Mouse (Mus musculus) stomach, embryonic 15.5 days (tissue): ENCODE measurements around the gene Nudt13. TPM values are rescaled to one million over a fixed set of nuclear protein-coding genes. Genes with fewer than 3 reads are reported as not detected.
"Not testable (repeated sequence)": the region's sequence is repeated elsewhere in the genome, so short reads cannot be mapped to it uniquely, and the experiment has no call there.

ENCODE experiments used
- ATAC-seq: fragments of 200-750 bp; cut with Nextera tagmentation; 2 replicates; pipeline ENCODE4 v1.8.0; 2017; ENCODE audit warnings: low read depth, moderate number of reproducible peaks, moderate TSS enrichment; ENCODE audit not compliant: insufficient read depth, low FRiP score
- H3K27ac ChIP-seq: fragments of 300-500 bp; sonication (generic); 2 replicates; pipeline ENCODE4 v1.5.1; 2015; ENCODE audit warnings: mild to moderate bottlenecking, inconsistent platforms
- H3K27me3 ChIP-seq: fragments of 300-500 bp; sonication (generic); replicated peaks from 2 replicates; pipeline ENCODE4 v1.6.1; 2015; ENCODE audit warnings: inconsistent platforms
- H3K36me3 ChIP-seq: fragments of 300-500 bp; sonication (generic); 2 replicates; pipeline ENCODE4 v1.6.1; 2015; ENCODE audit warnings: inconsistent platforms
- H3K4me1 ChIP-seq: fragments of 300-500 bp; sonication (generic); 2 replicates; pipeline ENCODE4 v1.6.1; 2015; ENCODE audit warnings: inconsistent platforms
- H3K4me2 ChIP-seq: fragments of 300-500 bp; sonication (generic); 2 replicates; pipeline ENCODE4 v1.6.1; 2015; ENCODE audit warnings: mild to moderate bottlenecking, inconsistent platforms
- H3K4me3 ChIP-seq: fragments of 300-500 bp; sonication (generic); replicated peaks from 2 replicates; pipeline ENCODE4 v1.5.1; 2015; ENCODE audit warnings: inconsistent platforms
- H3K9ac ChIP-seq: fragments of 300-500 bp; sonication (generic); 2 replicates; pipeline ENCODE4 v1.6.1; 2015; ENCODE audit warnings: inconsistent platforms
- H3K9me3 ChIP-seq: fragments of 300-500 bp; sonication (generic); 2 replicates; pipeline ENCODE4 v1.6.1; 2016; ENCODE audit warnings: inconsistent platforms
- WGBS: fragments of 180-500 bp; shearing (Covaris S2); methylation state at CpG from one replicate; pipeline ENCODE4 v1.1.7; 2015; 5-methylcytosine and 5-hydroxymethylcytosine counted together
- polyA plus RNA-seq: library from polyadenylated mRNA; unstranded; fragments of >200 nt; fragmentation: Nextera tagmentation; extraction: Ambion mirVana; gene quantifications from 2 replicates; pipeline ENCODE4 v1.2.1, GENCODE M21; 2015

Gene Nudt13
- polyA plus RNA-seq, 1 experiment from 2014 or later, result 20.3 TPM

DNA sequence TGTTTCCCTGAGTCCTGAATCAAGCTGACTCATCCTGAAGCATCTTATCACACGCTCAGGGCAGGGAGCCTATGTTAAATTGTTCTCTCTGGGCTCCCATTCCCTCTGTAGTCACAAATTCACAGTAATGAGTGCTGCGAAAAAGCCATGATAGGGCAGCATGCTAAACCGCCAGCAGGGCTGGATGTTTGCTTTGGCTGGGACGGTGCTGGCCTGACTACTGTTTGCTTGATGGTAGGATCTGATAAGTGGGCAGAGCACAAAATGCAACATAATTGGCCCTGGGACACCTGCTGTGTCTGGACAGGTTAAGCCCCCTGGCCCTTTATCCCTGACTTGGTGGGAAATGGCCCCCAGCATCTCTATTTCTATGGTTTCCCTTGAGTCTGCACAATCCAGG, 3.1 kb upstream of the Nudt13 start:
- Histone ChIP-seq H3K4me1 (no peaks in the 10 kb centered on the region), H3K27ac (no peak overlapping the region), H3K36me3 (no peaks in the 10 kb centered on the region), H3K4me2 (no peak overlapping the region), H3K9me3 (no peaks in the 10 kb centered on the region), H3K27me3 (no peaks in the 10 kb centered on the region), H3K4me3 (no peak overlapping the region), H3K9ac (no peak overlapping the region)
- ATAC-seq, result no peak
- 47% methylated on average over 4 of the region's 4 CpGs for WGBS

GRCm38 (mm10) chr14:20294947-20295346, 450 bp downstream of the Nudt13 start:
- no peaks in the 10 kb centered on the region for H3K27me3 ChIP-seq
- no peaks in the 10 kb centered on the region for H3K36me3 ChIP-seq
- WGBS, result 43% methylated on average over 8 of the region's 8 CpGs
- ATAC-seq, result no peak
- no peak overlapping the region for H3K27ac ChIP-seq
- H3K9me3 ChIP-seq, result no peaks in the 10 kb centered on the region
- no peaks in the 10 kb centered on the region for H3K4me1 ChIP-seq
- peak overlapping the region; percentile 63 for H3K4me2 ChIP-seq
- H3K4me3 ChIP-seq, result peak overlapping the region; percentile 60
- H3K9ac ChIP-seq, result peak overlapping the region; percentile 24; the same call in 1 of the 2 replicates

GRCm38 (mm10) chr14:20297616-20298015, 3.1 kb downstream of the Nudt13 start:
- Histone ChIP-seq H3K4me3 (no peak overlapping the region), H3K4me1 (no peaks in the 10 kb centered on the region), H3K9me3 (no peaks in the 10 kb centered on the region), H3K4me2 (no peak overlapping the region), H3K9ac (no peak overlapping the region), H3K27me3 (no peaks in the 10 kb centered on the region), H3K36me3 (no peaks in the 10 kb centered on the region), H3K27ac (no peak overlapping the region)
- 83% methylated on average over 3 of the region's 3 CpGs for WGBS
- ATAC-seq, result no peak

GRCm38 (mm10) chr14:20298131-20298530, 3.6 kb downstream of the Nudt13 start:
- no peak overlapping the region for H3K9ac ChIP-seq
- no peak overlapping the region for H3K27ac ChIP-seq
- no peaks in the 10 kb centered on the region for H3K27me3 ChIP-seq
- WGBS, result 60% methylated on average over 3 of the region's 3 CpGs
- H3K36me3 ChIP-seq, result no peaks in the 10 kb centered on the region
- H3K4me3 ChIP-seq, result no peak overlapping the region
- H3K4me1 ChIP-seq, result no peaks in the 10 kb centered on the region
- no peaks in the 10 kb centered on the region for H3K9me3 ChIP-seq
- no peak overlapping the region for H3K4me2 ChIP-seq
- no peak for ATAC-seq

GRCm38 (mm10) chr14:20305085-20305484, 10.6 kb downstream of the Nudt13 start:
- 56% methylated on average over 2 of the region's 2 CpGs for WGBS
- H3K4me2 ChIP-seq, H3K4me1 ChIP-seq, H3K9me3 ChIP-seq, H3K4me3 ChIP-seq, H3K9ac ChIP-seq, H3K27ac ChIP-seq, ATAC-seq, H3K27me3 ChIP-seq: not testable (repeated sequence)
- H3K36me3 ChIP-seq, result peaks cover 17% of the 10 kb centered on the region; the same call in 1 of the 2 replicates

DNA sequence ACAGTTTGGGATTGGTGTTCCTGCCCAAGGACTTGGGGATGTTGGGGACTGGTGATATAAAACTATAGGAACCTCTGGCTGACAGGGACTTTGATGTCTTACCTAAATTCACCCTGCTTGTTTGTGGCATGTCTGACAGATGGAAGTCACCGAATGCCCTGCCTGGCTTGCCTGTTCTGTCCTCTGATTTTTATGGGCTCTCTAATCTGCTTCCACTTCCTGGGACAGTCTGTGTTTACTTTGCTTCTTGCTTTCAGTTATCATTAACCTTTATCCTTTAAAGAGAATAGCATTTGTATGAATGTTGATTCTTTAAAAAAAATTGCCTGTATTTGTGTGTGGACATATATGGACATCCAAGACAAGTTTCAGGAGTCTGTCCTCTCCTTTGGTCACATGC, 20.6 kb downstream of the Nudt13 start:
- H3K4me3 ChIP-seq, result no peak overlapping the region

GRCm38 (mm10) chr14:20319420-20319819, 24.9 kb downstream of the Nudt13 start:
- H3K36me3 ChIP-seq, result peaks cover 30% of the 10 kb centered on the region
- H3K9ac ChIP-seq, result no peak overlapping the region
- 66% methylated on average over 3 of the region's 3 CpGs for WGBS

More for the DNA sequence above, 20.6 kb downstream of the Nudt13 start:
- no peak overlapping the region for H3K4me2 ChIP-seq
- H3K36me3 ChIP-seq, result peaks cover 10% of the 10 kb centered on the region
- H3K9ac ChIP-seq, result no peak overlapping the region
- WGBS, result 50% methylated on average over 1 of the region's 1 CpGs
- H3K27me3 ChIP-seq, result no peaks in the 10 kb centered on the region
- H3K9me3 ChIP-seq, result no peaks in the 10 kb centered on the region
- ATAC-seq, result no peak
- H3K4me1 ChIP-seq, result no peaks in the 10 kb centered on the region
- no peak overlapping the region for H3K27ac ChIP-seq

GRCm38 (mm10) chr14:20324196-20324595, 29.7 kb downstream of the Nudt13 start:
- no peak for ATAC-seq
- Histone ChIP-seq H3K36me3 (peaks cover 36% of the 10 kb centered on the region), H3K4me3 (no peak overlapping the region), H3K4me1 (no peaks in the 10 kb centered on the region), H3K9me3 (no peaks in the 10 kb centered on the region), H3K27ac (no peak overlapping the region), H3K9ac (no peak overlapping the region), H3K27me3 (no peaks in the 10 kb centered on the region), H3K4me2 (no peak overlapping the region)
- 94% methylated on average over 9 of the region's 9 CpGs for WGBS

More at GRCm38 (mm10) chr14:20319420-20319819, 24.9 kb downstream of the Nudt13 start:
- ATAC-seq, result no peak
- no peak overlapping the region for H3K27ac ChIP-seq
- no peaks in the 10 kb centered on the region for H3K27me3 ChIP-seq
- no peaks in the 10 kb centered on the region for H3K4me1 ChIP-seq
- H3K4me2 ChIP-seq, result no peak overlapping the region
- no peak overlapping the region for H3K4me3 ChIP-seq
- H3K9me3 ChIP-seq, result no peaks in the 10 kb centered on the region

DNA sequence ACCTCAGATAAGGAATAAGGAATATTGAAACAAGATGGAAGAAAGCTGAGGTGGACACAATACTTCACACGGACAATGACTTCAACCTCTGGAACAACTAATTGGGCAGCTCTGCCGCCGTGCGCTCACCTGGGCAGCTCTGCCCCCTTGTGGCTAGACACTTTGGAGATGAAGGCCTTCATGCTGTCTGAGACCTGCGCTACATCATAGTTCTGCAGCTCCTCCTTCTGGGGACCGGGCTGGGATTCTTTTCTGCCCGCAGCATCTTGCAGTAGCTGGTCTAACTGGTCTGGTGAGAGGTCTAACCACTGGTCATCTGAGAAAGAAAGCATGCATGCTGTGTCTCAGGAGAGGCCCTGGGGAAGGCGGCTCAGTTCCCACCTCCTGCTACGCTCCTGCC, 34.0 kb downstream of the Nudt13 start:
- H3K9me3 ChIP-seq, result no peaks in the 10 kb centered on the region
- WGBS, result 66% methylated on average over 9 of the region's 9 CpGs
- no peaks in the 10 kb centered on the region for H3K27me3 ChIP-seq
- no peak overlapping the region for H3K9ac ChIP-seq
- H3K27ac ChIP-seq, result no peak overlapping the region
- no peak for ATAC-seq
- peaks cover 32% of the 10 kb centered on the region for H3K36me3 ChIP-seq
- no peak overlapping the region for H3K4me3 ChIP-seq
- H3K4me2 ChIP-seq, result no peak overlapping the region
- H3K4me1 ChIP-seq, result no peaks in the 10 kb centered on the region

GRCm38 (mm10) chr14:20331316-20331715, 36.8 kb downstream of the Nudt13 start:
- Histone ChIP-seq H3K27me3 (no peaks in the 10 kb centered on the region), H3K9ac (no peak overlapping the region), H3K9me3 (no peaks in the 10 kb centered on the region), H3K4me2 (no peak overlapping the region), H3K36me3 (peaks cover 31% of the 10 kb centered on the region), H3K4me1 (no peaks in the 10 kb centered on the region), H3K27ac (no peak overlapping the region), H3K4me3 (no peak overlapping the region)
- no peak for ATAC-seq
- WGBS, result 88% methylated on average over 4 of the region's 4 CpGs

DNA sequence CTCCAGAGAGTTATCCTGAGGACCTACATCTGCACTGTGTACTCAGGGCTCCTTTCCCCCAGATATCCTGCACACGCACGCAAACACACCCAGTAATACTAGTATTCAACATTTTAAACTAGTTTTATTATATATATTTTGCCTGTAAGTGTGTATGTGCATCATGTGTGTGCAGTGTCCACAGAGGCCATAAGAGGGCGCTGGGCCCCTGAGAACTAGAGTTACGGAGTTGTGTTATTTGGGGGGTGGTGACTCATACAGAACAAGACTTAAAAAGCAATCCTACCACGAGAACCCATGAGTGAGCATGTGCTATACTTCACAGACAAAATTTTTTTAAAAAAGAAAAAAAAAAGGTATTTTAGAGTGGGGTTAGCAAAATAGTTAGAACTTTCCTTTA, 44.9 kb downstream of the Nudt13 start:
- H3K27me3 ChIP-seq, result no peaks in the 10 kb centered on the region
- H3K4me2 ChIP-seq, result no peak overlapping the region
- no peak overlapping the region for H3K4me3 ChIP-seq
- no peak overlapping the region for H3K27ac ChIP-seq
- no peak overlapping the region for H3K9ac ChIP-seq
- ATAC-seq, result no peak
- peaks cover 19% of the 10 kb centered on the region for H3K36me3 ChIP-seq
- H3K9me3 ChIP-seq, result no peaks in the 10 kb centered on the region
- WGBS, result 96% methylated on average over 5 of the region's 5 CpGs
- no peaks in the 10 kb centered on the region for H3K4me1 ChIP-seq

- peaks cover 19% of the 10 kb centered on the region; the same call in 1 of the 2 replicates for H3K36me3 ChIP-seq
- no peak overlapping the region for H3K4me3 ChIP-seq
- WGBS, result 85% methylated on average over 8 of the region's 8 CpGs
- H3K4me2 ChIP-seq, result no peak overlapping the region
- H3K27me3 ChIP-seq, result no peaks in the 10 kb centered on the region
- ATAC-seq, result no peak
- no peaks in the 10 kb centered on the region for H3K4me1 ChIP-seq
- H3K9me3 ChIP-seq, result no peaks in the 10 kb centered on the region
- no peak overlapping the region for H3K9ac ChIP-seq
- H3K27ac ChIP-seq, result no peak overlapping the region
These were observed 45.7 kb downstream of the Nudt13 start for GRCm38 (mm10) chr14:20340149-20340548.

GRCm38 (mm10) chr14:20340866-20341265, 46.4 kb downstream of the Nudt13 start:
- WGBS, result 74% methylated on average over 7 of the region's 7 CpGs
- Histone ChIP-seq H3K27ac (no peak overlapping the region), H3K9me3 (no peaks in the 10 kb centered on the region), H3K9ac (no peak overlapping the region), H3K4me1 (no peaks in the 10 kb centered on the region), H3K36me3 (peaks cover 25% of the 10 kb centered on the region), H3K4me3 (no peak overlapping the region), H3K27me3 (no peaks in the 10 kb centered on the region), H3K4me2 (no peak overlapping the region)
- no peak for ATAC-seq
